Mouse (Mus musculus) kidney, postnatal 36 days (tissue): ENCODE measurements at regions not wholly inside any gene's neighbourhood (a gene's known extent, or its start where the extent isn't known, plus 50 kb on each side); places are given as distances from the start of the nearest gene placed in this dataset.

Experiments
- DNase-seq, 2 experiments: peaks; one replicate each; pipeline ENCODE4 v3.0.0; 2021 to 2022; ENCODE audit warnings: mixed read lengths in 2 of 2

DNA sequence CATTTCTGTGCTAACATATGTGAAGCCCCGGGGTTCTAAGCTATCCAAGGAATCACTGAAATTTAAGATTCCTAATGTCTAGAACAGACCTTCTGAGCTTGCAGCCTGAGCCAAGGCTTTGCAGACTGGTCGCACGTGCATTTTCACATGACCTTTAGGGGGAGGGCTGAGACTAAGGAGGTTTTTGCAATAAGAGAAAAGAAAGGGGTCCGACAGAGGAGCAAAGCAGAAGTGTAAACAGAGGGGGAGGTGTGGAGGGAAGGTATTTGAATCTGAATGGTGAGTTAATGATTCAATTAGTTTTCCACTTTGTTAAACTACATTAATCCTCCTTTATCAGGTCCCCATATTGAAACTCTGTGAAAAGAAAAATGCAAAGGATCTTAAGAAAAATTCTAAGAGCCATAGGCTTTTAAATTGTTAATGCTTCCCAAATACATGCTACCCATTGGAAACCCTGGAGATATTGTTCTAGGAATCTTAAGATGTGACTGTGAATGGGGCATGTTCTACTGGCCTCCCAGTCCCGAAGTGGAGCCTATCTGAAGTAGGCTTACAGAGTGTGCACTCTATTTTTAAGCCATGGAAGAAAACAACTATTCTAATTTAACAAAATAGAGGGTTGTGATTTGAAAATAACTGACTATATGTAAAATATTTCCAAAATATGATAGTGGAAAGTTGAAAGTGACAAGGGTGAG is 322.9 kb downstream of the Epha7 start:
- no peak for DNase-seq

DNA sequence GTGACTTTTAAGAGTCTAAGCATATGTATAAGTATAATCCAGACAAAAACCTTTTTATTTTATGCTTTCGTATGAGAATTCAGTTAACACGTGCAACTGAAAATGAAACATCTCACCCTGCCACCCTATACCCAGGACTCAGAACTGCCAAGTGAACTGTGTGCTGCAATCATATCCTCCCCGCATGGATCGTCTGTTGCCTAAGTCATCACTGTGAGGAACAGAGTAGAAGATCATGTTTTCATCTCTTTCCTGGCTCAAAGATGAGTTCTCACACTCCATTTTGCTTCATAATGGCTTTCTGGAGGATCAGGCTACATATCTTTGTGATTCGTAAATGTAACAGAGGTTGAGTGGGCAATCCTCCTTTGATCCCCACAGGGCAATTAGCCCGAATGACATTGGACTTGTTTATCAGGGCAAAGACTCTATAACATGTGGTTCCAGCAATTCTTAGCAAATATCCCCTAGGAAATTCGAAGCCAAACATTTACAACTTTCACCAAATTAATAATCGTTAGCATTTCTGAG is 325.9 kb downstream of the Epha7 start:
- DNase-seq, result no peak

DNA sequence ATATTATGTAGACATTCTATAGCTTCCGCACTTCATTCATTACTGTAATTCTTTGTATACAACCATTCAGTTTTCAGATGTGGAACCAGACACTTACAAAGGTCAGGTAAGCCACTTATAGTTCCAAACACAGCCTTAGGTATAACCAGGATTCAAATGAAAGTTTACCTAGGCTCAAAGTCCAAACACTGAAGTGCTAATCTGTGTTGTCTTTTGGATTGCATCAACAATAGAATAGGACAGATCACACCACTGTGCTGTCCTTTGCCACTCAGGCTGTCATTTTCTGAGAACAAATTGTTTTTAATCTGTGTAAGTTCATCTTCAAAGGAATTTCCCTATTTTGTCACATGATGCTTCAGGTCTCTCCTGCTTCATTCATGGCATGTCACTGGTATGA is 330.5 kb downstream of the Epha7 start:
- DNase-seq, result no peak

DNA sequence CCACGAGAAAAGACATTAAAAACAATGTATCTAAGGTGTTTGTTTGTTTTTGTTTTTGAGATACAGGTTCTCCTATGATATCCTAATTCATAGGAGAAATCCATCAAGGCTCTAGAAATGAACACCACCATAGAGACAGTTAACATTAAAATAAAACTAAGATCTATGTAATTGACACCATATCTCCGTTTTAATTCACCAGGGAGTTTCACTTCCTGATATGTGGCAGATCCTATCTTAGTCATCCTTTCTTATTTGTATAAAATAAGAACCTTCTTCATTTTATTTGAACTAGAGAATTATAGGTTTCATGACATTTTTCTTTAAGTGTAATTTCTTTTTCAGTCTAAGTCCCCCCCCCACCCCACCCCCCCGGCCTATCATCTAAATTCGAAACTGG is 332.3 kb downstream of the Epha7 start:
- DNase-seq, result no peak

DNA sequence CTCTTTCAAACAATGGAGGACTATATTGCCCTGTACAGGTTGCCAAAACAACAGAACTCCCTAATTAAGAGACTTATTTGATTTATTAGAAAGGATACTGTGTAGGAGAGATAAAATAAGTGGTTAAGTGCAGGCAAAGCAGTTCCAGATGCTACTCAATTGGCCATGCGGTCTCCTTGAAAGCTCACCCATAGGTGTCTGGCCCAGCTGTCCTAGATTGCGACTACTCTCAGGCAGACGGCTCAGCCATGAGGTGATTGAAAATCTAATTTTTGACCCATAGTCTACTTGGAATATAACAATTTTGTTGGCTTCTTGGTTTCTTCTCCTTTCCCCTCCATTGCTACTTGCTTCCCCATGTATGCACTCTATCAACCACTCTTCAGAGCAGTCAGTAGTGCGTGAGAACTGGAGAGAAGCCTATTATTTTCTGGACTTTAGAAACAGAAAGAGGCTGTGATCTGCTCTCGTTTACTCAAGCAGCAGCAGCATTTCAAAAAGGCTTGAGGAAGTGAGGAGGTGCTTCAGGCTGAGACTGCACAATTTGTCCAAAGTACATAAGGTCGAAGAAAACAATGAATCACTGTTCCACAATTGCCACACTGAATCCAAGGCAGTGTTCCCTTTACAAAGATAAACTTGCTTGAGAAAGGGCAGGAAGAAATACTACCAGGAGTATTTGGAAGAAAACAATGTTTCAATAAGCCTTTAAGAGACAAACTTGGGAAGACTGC is 339.4 kb downstream of the Epha7 start:
- DNase-seq, result no peak

DNA sequence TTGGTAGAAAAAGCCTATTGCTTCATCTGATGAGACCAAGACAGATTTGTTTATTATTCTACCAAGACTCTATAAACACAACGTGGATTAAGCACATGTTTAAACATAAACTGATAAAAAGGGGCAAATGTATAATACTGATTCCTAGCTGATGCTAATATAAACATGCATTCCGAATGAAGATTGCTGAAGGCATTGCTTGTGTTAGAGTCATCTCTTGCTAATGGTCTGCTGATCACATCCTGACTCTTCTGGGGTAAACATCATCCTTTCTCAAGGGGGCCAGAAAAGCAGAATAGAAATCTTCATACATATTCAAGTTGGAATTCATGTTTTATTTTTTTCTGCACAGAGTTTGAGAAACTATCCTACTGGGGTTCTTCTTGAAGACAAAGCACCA is 369.6 kb downstream of the Epha7 start:
- no peak for DNase-seq

DNA sequence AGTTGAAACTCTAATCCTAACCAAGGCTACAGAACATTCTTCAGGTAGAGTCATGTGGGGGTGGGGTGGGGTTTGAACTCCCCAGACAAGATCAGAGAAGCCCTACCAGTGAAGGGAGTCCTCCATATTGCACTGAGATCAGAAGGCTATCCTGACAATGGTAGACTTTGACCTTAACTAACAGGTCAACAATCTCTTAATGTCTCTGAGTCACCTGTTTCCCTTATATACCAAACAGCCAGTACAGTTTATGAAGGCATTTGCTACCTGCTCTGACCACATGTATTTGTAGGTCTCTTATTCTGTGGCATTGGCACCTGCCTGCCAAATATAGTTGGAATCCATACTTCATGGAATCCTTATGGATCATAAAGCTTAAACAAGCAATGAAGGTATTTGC is 370.5 kb downstream of the Epha7 start:
- DNase-seq, result no peak

DNA sequence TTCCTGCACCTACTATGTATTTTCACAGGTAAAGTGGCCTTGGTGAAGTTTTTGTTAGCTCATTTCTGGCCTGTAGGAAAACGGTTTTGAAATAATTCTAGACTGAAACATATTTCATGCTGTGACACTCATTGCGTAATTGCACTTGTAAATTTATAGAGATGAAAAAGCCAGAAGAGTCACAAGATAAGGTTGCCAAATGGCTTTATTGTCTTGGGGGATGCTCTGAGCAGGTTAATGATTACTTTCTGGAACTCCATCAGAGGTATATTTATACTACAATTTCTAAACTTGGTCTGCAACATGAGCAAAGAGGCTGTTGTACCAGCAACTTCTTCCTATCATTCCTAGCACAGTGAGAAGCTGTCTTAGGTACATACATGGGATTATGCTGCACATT is 370.9 kb downstream of the Epha7 start:
- no peak for DNase-seq

DNA sequence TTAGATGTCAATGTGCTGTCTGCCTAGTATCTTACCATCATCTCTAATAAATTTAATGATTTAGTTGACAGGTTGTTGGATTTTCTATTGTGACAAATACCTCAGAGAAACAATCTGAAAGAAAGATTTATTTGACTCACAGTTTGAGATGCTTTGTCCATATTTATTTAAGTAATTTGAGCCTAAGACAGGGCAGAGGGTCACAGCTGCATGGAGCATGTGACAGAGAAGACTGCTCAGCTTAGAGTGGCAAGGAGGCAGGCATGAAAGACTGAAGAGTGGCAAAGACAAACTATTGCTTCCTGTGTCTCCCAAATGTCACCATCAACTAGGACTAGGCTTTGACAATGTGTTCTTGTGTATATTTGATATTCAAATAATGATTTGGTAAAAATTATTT is 388.0 kb downstream of the Epha7 start:
- no peak for DNase-seq
